Mouse (Mus musculus) liver, adult 10 weeks (tissue): ENCODE data around the gene Olfr893. TPM values are rescaled to one million over a fixed set of nuclear protein-coding genes. Genes with fewer than 3 reads are reported as not detected.

ENCODE experiments used
- polyA plus RNA-seq: library from polyadenylated mRNA; stranded (reverse); fragments of 350-450 nt; fragmentation: Illumina TruSeq; extraction: RNeasy Lipid Tissue Mini Kit (QIAGEN cat#74804); gene quantifications from one replicate; pipeline ENCODE4 v1.2.3, GENCODE M21; 2014; ENCODE audit warnings: low read depth, low replicate concordance

The Olfr893 gene
- polyA plus RNA-seq, result not detected

DNA sequence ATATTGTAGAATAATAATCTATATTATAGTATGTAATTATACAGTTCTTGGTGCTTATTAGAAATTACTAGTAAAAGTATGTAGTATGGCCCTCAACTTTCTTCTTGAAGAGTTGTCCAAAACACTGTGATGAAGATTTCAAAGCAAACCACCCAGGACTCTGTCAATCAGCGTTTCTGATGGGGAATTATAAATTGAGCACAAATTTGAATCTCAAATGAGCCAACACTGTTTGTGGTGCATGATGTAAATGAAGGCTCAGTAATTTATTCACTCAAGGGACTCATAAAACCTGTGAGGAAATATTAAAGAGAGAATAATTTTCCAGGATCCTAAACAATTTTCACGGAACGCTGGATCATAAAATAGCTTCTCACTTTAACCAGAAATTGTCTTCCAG lies at the start of gene Olfr893:
Olfr893 (plus strand) TSS at position 301 of the 400 bp plus-strand sequence.

DNA sequence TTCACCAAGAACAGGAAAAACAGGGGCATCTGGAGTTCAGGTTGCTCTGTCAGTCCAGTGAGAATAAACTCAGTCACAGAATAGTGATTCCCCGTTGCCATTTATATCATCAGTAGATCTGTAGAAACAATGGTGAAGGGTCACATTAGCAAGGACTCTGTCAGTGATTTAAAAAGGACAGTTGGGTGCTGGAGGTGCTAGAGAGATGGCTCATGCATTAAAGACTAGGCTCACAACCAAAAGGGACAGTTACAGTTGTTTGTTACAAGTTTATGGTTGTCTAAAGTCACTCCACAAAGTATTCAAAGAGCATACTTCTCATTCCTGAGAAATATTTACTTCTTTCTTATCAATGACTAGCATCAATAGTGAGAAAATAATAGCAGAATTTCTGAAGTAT lies 27.4 kb upstream of the Olfr893 start, which contains the start of gene Olfr891:
Olfr891 (minus strand) TSS at position 101 of the 400 bp plus-strand sequence.

DNA sequence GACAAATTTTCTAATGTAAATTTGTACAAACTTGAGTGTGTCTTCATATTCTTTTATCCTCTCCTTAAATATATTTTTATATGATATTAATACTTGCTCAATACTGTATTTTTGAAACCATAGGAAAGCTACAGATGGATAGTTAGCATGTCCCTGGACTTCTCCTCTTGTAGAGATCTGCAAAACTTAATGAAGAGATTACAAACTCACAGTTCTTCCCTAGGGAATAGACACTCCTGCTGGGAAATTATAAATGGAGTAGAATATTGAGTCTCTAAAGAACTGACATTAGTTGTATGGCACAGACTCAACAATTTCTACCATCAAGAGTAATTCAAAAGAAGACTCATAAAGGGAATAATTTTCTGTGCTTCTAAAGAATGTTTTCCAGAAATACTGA lies 9.6 kb downstream of the Olfr893 start, which contains the start of gene Olfr894:
Olfr894 (plus strand) TSS at position 301 of the 400 bp plus-strand sequence.

DNA sequence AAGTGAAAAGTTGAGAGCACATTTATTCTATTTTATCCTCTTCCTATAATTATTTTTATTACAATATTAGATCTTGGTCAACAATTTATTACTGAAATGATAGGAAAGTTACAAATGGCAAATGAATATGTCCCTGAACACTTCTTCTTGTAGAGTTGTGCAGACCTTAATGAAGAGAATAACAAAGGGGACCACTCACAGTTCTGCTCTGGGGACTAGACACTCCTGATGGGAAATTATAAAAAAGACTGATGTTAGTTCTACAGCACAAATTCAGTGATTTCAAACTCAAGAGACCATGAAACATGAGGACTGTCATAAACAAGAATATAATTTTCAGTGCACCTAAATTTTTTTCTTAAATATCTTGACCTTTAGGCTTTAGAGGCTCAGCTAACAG lies 44.3 kb downstream of the Olfr893 start, which contains the start of gene Olfr143:
Olfr143 (plus strand) TSS at position 301 of the 400 bp plus-strand sequence.

Other genes with a start within 250 kb of the Olfr893 start
- not detected for gene Olfr881, start 216.5 kb upstream of the Olfr893 start, polyA plus RNA-seq
- not detected for gene Olfr883, start 182.6 kb upstream of the Olfr893 start, polyA plus RNA-seq
- gene Olfr884, start 161.8 kb upstream of the Olfr893 start, polyA plus RNA-seq, result not detected
- gene Olfr885, start 147.0 kb upstream of the Olfr893 start, polyA plus RNA-seq, result not detected
- not detected for gene Olfr887, start 124.3 kb upstream of the Olfr893 start, polyA plus RNA-seq
- not detected for gene Olfr888, start 100.2 kb upstream of the Olfr893 start, polyA plus RNA-seq
- not detected for gene Olfr889, start 93.2 kb upstream of the Olfr893 start, polyA plus RNA-seq
- gene Olfr890, start 65.8 kb upstream of the Olfr893 start, polyA plus RNA-seq, result not detected
- gene Olfr891, start 27.5 kb upstream of the Olfr893 start, polyA plus RNA-seq, result not detected
- not detected for gene Olfr894, start 9.7 kb downstream of the Olfr893 start, polyA plus RNA-seq
- not detected for gene Olfr143, start 44.4 kb downstream of the Olfr893 start, polyA plus RNA-seq
- gene Olfr895, start 59.5 kb downstream of the Olfr893 start, polyA plus RNA-seq, result not detected
- gene Olfr896-ps1, start 82.7 kb downstream of the Olfr893 start, polyA plus RNA-seq, result not detected
- not detected for gene Olfr25, start 120.7 kb downstream of the Olfr893 start, polyA plus RNA-seq
- not detected for gene Olfr898, start 140.0 kb downstream of the Olfr893 start, polyA plus RNA-seq
- not detected for gene Olfr250, start 158.5 kb downstream of the Olfr893 start, polyA plus RNA-seq
- gene Olfr251, start 168.7 kb downstream of the Olfr893 start, polyA plus RNA-seq, result not detected
- gene Olfr147, start 193.3 kb downstream of the Olfr893 start, polyA plus RNA-seq, result not detected
- gene Olfr901, start 221.1 kb downstream of the Olfr893 start, polyA plus RNA-seq, result not detected
- not detected for gene Olfr902, start 239.3 kb downstream of the Olfr893 start, polyA plus RNA-seq